Mouse (Mus musculus) E14TG2a.4 (cell line): ENCODE measurements around the gene Fem1b.

Source experiments
- H3K27me3 ChIP-seq: 2 replicates; pipeline ENCODE4 v1.6.1; 2014; ENCODE audit warnings: low read length, control low read depth; ENCODE audit not compliant: insufficient read depth
- H3K36me3 ChIP-seq: 2 replicates; pipeline ENCODE4 v1.6.1; 2014; ENCODE audit warnings: low read length, control low read depth; ENCODE audit not compliant: insufficient read depth
- H3K4me1 ChIP-seq: replicated peaks from 2 replicates; pipeline ENCODE4 v1.6.1; 2014; ENCODE audit warnings: low read depth, low read length, control low read depth
- H3K4me3 ChIP-seq: replicated peaks from 2 replicates; pipeline ENCODE4 v1.5.1; 2014; ENCODE audit warnings: mild to moderate bottlenecking, low read length
- H3K9me3 ChIP-seq: 2 replicates; pipeline ENCODE4 v1.6.1; 2014; ENCODE audit warnings: low read length, control low read depth
- CTCF ChIP-seq: conservative IDR thresholded peaks from 2 replicates; pipeline ENCODE4 v1.5.1; 2014; ENCODE audit warnings: low read length
- NANOG ChIP-seq: IDR thresholded peaks from 2 replicates; pipeline ENCODE4 v1.6.1; 2014; ENCODE audit warnings: borderline replicate concordance, low read length, mixed read lengths
- POU5F1 ChIP-seq: IDR thresholded peaks from 2 replicates; pipeline ENCODE4 v1.6.1; 2014; ENCODE audit warnings: low read length, borderline replicate concordance

Gene Fem1b

GRCm38 (mm10) chr9:62835705-62836446, 24.1 kb upstream of the Fem1b start:
- Histone ChIP-seq H3K4me1 (peaks cover 78% of the 10 kb centered on the region), H3K4me3 (no peak overlapping the region), H3K36me3 (peaks cover 4% of the 10 kb centered on the region; the same call in 1 of the 2 replicates), H3K9me3 (no peaks in the 10 kb centered on the region), H3K27me3 (peaks cover 5% of the 10 kb centered on the region; the same call in 1 of the 2 replicates)
- TF ChIP-seq POU5F1 (no peak), NANOG (no peak), CTCF (0 out of 2 replicates have a peak, but pooled peaks have one; percentile 4)

- Histone ChIP-seq H3K9me3 (no peaks in the 10 kb centered on the region), H3K4me3 (no peak overlapping the region)
- TF ChIP-seq NANOG (no peak), POU5F1 (no peak), CTCF (no peak)
Observed at GRCm38 (mm10) chr9:62834906-62835305, 23.2 kb upstream of the Fem1b start.

GRCm38 (mm10) chr9:62829877-62830276, 18.1 kb upstream of the Fem1b start:
- no peaks in the 10 kb centered on the region for H3K9me3 ChIP-seq
- TF ChIP-seq CTCF = no peak
- TF ChIP-seq NANOG = peak; percentile 5; the same call in 1 of the 2 replicates
- peaks cover 81% of the 10 kb centered on the region for H3K4me1 ChIP-seq
- peak overlapping the region; percentile 60 for H3K4me3 ChIP-seq
- H3K27me3 ChIP-seq = no peaks in the 10 kb centered on the region
- no peaks in the 10 kb centered on the region for H3K36me3 ChIP-seq

More at GRCm38 (mm10) chr9:62834906-62835305, 23.2 kb upstream of the Fem1b start:
- H3K4me1 ChIP-seq = peaks cover 78% of the 10 kb centered on the region
- no peaks in the 10 kb centered on the region for H3K36me3 ChIP-seq
- peaks cover 4% of the 10 kb centered on the region; the same call in 1 of the 2 replicates for H3K27me3 ChIP-seq

GRCm38 (mm10) chr9:62828662-62829086, 16.9 kb upstream of the Fem1b start:
- Histone ChIP-seq H3K36me3 (no peaks in the 10 kb centered on the region), H3K4me3 (peak overlapping the region; percentile 64), H3K4me1 (peaks cover 82% of the 10 kb centered on the region), H3K27me3 (no peaks in the 10 kb centered on the region), H3K9me3 (no peaks in the 10 kb centered on the region)
- TF ChIP-seq NANOG = no peak
- TF ChIP-seq CTCF = peak; percentile 52

GRCm38 (mm10) chr9:62827939-62828652, 16.4 kb upstream of the Fem1b start:
- Histone ChIP-seq H3K9me3 (no peaks in the 10 kb centered on the region), H3K4me1 (peaks cover 78% of the 10 kb centered on the region), H3K4me3 (peak overlapping the region; percentile 64), H3K27me3 (no peaks in the 10 kb centered on the region), H3K36me3 (no peaks in the 10 kb centered on the region)
- TF ChIP-seq CTCF (peak; percentile 72), POU5F1 (no peak)

- TF ChIP-seq NANOG (no peak), POU5F1 (no peak), CTCF (no peak)
- Histone ChIP-seq H3K36me3 (no peaks in the 10 kb centered on the region), H3K27me3 (no peaks in the 10 kb centered on the region), H3K9me3 (no peaks in the 10 kb centered on the region), H3K4me1 (peaks cover 78% of the 10 kb centered on the region), H3K4me3 (peak overlapping the region; percentile 51)
Observed at GRCm38 (mm10) chr9:62826456-62826855, 14.7 kb upstream of the Fem1b start.

- Histone ChIP-seq H3K27me3 (no peaks in the 10 kb centered on the region), H3K4me3 (peak overlapping the region; percentile 51), H3K9me3 (no peaks in the 10 kb centered on the region), H3K36me3 (no peaks in the 10 kb centered on the region), H3K4me1 (peaks cover 78% of the 10 kb centered on the region)
- no peak for TF ChIP-seq CTCF
- no peak for TF ChIP-seq POU5F1
- TF ChIP-seq NANOG = no peak
Observed at GRCm38 (mm10) chr9:62825791-62826393, 14.2 kb upstream of the Fem1b start.

- Histone ChIP-seq H3K36me3 (no peaks in the 10 kb centered on the region), H3K9me3 (no peaks in the 10 kb centered on the region), H3K27me3 (no peaks in the 10 kb centered on the region), H3K4me3 (no peak overlapping the region), H3K4me1 (peaks cover 86% of the 10 kb centered on the region)
- TF ChIP-seq CTCF (peak; percentile 32), POU5F1 (no peak), NANOG (no peak)
Observed at GRCm38 (mm10) chr9:62821811-62822210, 10.1 kb upstream of the Fem1b start.
